ENCODE assay signal across 13 mouse cellular contexts in genomic region chr10:51826431-51826964, GRCm38 (mm10).
"Had no signal": no experiment of that assay in that cellular context is flagged by ENCODE, and none has a peak within 500 bp of the region (broad histone marks: within the 10 kb centered on the region; RNA-seq: fewer than 3 reads in every experiment).

No protein-coding gene starts in this region.

- H3K9ac ChIP-seq: liver, embryonic 13.5 days; stomach, embryonic 15.5 days had no signal

- H3K4me2 ChIP-seq: liver, embryonic 13.5 days; stomach, embryonic 15.5 days had no signal

- H3K27ac ChIP-seq: kidney, postnatal 0 days; left cerebral cortex, adult 2 months; liver, embryonic 13.5 days; stomach, embryonic 15.5 days had no signal

- DNase-seq: kidney, adult 2 months; kidney, postnatal 25 days; layer of hippocampus, postnatal 36 days; liver, embryonic 13.5 days; lung, adult 2 months; lung, postnatal 14 days; lung, postnatal 4 days; right cerebral cortex, postnatal 25 days; spleen, adult 18-20 months; thymus, postnatal 25 days had no signal

- H3K27me3 ChIP-seq: liver, embryonic 13.5 days; stomach, embryonic 15.5 days had no signal

- H3K4me3 ChIP-seq: left cerebral cortex, adult 2 months; liver, embryonic 13.5 days; stomach, embryonic 15.5 days had no signal

- H3K36me3 ChIP-seq: liver, embryonic 13.5 days; stomach, embryonic 15.5 days had no signal

- H3K4me1 ChIP-seq: liver, embryonic 13.5 days; stomach, embryonic 15.5 days had no signal

- H3K9me3 ChIP-seq: liver, embryonic 13.5 days; stomach, embryonic 15.5 days had no signal
